7 mouse cellular contexts compared by ENCODE assay signal in genomic region chr7:126975950-126976866, GRCm38 (mm10). TPM values are rescaled to one million over a fixed set of nuclear protein-coding genes. Genes with fewer than 3 reads are reported as not detected.
A peak's percentile ranks its signal among the peaks of the same experiment; 100 is the strongest.
DNase-seq lines count a peak whose midpoint lies in the region; ATAC-seq lines count a peak whose summit lies in the region.

TSS of gene Cdiptos (minus strand) at chr7:126976098.

- H3K4me2 ChIP-seq in midbrain, embryonic 13.5 days (replicated peaks), result peak within 1 kb of the TSS; percentile 93

- WGBS in limb, embryonic 10.5 days, result under 1% methylated on average over 55 of the region's 55 CpGs
- under 1% methylated on average over 55 of the region's 55 CpGs for WGBS in midbrain, embryonic 13.5 days

- peak within 1 kb of the TSS; percentile 100 for H3K4me3 ChIP-seq in limb, embryonic 10.5 days
- H3K4me3 ChIP-seq in midbrain, embryonic 13.5 days (replicated peaks), result peak within 1 kb of the TSS; percentile 100

- H3K9me3 ChIP-seq in limb, embryonic 10.5 days (replicated peaks), result no peaks in the 10 kb centered on the region
- no peaks in the 10 kb centered on the region for H3K9me3 ChIP-seq in midbrain, embryonic 13.5 days

- H3K36me3 ChIP-seq in limb, embryonic 10.5 days, result peaks cover 36% of the 10 kb centered on the region
- H3K36me3 ChIP-seq in midbrain, embryonic 13.5 days, result peaks cover 43% of the 10 kb centered on the region

- H3K4me1 ChIP-seq in limb, embryonic 10.5 days, result peaks cover 12% of the 10 kb centered on the region
- H3K4me1 ChIP-seq in midbrain, embryonic 13.5 days (replicated peaks), result peaks cover 17% of the 10 kb centered on the region

- ATAC-seq in granulocyte monocyte progenitor cell, adult 5-6 weeks (replicated peaks; ENCODE audit: poor library complexity, severe bottlenecking), result peak; percentile 91
- peak; percentile 96 for ATAC-seq in midbrain, embryonic 13.5 days

- peak within 1 kb of the TSS; percentile 99 for H3K9ac ChIP-seq in midbrain, embryonic 13.5 days (replicated peaks)

- H3K27me3 ChIP-seq in limb, embryonic 10.5 days (ENCODE audit: low read depth, poor library complexity, severe bottlenecking), result no peaks in the 10 kb centered on the region
- H3K27me3 ChIP-seq in midbrain, embryonic 13.5 days, result no peaks in the 10 kb centered on the region; the same call in 1 of the 2 replicates

- H3K27ac ChIP-seq in limb, embryonic 10.5 days, result peak within 1 kb of the TSS; percentile 99
- peak within 1 kb of the TSS; percentile 96 for H3K27ac ChIP-seq in midbrain, embryonic 13.5 days

- DNase-seq in adrenal gland, adult 8-10 months, result peak; percentile 93
- DNase-seq in embryo, embryonic 9.5 days (ENCODE audit: extremely low spot score), result peak; percentile 94
- DNase-seq in kidney, adult 11 months, result peak; percentile 92
- peak; percentile 100 for DNase-seq in limb, embryonic 10.5 days (ENCODE audit: low spot score)
- DNase-seq in spleen, adult 12 weeks (ENCODE audit: low spot score), result peak; percentile 91

RNA-seq across cellular contexts. Expression of gene Cdiptos, which starts in this region (rescaled TPM):
- 1 to 10 TPM in 1 of 4 experiments, under 1 TPM in 3; 0.46 to 1.8 (median 0.71) TPM for total RNA-seq in adrenal gland, adult 8-10 months (2022)
- total RNA-seq in granulocyte monocyte progenitor cell, adult 5-6 weeks (2014; fragmentation: Nextera tagmentation), result 1.1 and 2.7 TPM in 2 replicates
- 0.26 and 1.1 TPM in 2 replicates for total RNA-seq in granulocyte monocyte progenitor cell, adult 5-6 weeks (2017)
- polyA plus RNA-seq in limb, embryonic 10.5 days (2016; fragmentation: Nextera tagmentation; extraction: Ambion mirVana), result 0.81 and 1.0 TPM in 2 replicates
- 0.72 and 0.85 TPM in 2 replicates for polyA plus RNA-seq in midbrain, embryonic 13.5 days (2015; fragmentation: Nextera tagmentation; extraction: Ambion mirVana)

Comparison
In these comparisons a context has a peak if more than half of its experiments do, and no peak if none do; other contexts are left out.
1. Peak in every context shown above with its lines: DNase-seq, ATAC-seq, H3K4me3 ChIP-seq and H3K27ac ChIP-seq.
2. Peak in ATAC-seq, H3K4me3 ChIP-seq, H3K27ac ChIP-seq, H3K9ac ChIP-seq and H3K4me2 ChIP-seq in midbrain, embryonic 13.5 days; RNA of the gene not detected or under 1 TPM.